Mouse (Mus musculus): Measurements from ENCODE around the gene Fads6.

Gene Fads6

GRCm38 (mm10) chr11:115300745-115301144, 3.3 kb upstream of the Fads6 start:
- no peak for DNase-seq (ENCODE audit: low read depth, low spot score)

DNA sequence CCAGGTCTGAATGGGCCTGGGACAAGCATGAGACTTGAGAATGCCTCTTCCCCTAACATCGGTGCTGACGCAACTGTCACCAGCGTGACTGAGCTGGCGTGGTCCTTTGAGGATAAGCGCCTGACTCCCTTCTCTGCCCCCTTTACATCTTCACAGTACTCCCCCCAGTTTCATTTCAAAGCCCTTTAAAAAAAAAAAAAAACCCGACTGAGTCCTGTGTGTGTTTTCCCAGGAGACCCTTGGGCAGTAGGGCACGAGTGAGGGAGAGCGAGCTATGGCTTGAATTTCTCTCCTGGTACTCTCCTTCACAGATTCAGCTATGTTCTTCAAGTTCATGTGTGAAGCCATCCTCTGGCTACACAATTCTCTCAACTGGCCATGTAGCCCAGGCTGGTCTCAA, 697 bp upstream of the Fads6 start:
- no peak for DNase-seq (ENCODE audit: low read depth, low spot score)

GRCm38 (mm10) chr11:115296471-115297210, 822 bp downstream of the Fads6 start:
- DNase-seq (ENCODE audit: low read depth, low spot score): no peak

DNA sequence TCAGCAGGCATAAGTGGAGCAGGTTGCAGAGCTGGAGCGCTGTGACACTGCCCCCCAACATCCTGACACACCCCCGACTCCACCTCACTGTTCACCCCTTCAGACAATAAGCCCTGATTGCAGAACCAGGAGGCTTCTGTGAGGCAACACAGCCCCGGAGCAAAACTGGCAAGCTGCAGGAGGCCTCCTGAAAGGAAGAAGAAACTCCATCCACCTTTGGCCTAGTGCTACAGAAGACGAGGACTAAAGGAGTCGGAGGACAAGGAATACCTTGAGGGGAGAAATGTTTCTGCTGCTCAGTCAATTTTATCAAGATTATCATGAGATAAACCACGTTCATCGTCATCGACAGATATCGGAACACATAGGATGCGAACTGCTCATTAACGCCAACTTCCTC, 1.5 kb downstream of the Fads6 start:
- DNase-seq (ENCODE audit: low read depth, low spot score): no peak

DNA sequence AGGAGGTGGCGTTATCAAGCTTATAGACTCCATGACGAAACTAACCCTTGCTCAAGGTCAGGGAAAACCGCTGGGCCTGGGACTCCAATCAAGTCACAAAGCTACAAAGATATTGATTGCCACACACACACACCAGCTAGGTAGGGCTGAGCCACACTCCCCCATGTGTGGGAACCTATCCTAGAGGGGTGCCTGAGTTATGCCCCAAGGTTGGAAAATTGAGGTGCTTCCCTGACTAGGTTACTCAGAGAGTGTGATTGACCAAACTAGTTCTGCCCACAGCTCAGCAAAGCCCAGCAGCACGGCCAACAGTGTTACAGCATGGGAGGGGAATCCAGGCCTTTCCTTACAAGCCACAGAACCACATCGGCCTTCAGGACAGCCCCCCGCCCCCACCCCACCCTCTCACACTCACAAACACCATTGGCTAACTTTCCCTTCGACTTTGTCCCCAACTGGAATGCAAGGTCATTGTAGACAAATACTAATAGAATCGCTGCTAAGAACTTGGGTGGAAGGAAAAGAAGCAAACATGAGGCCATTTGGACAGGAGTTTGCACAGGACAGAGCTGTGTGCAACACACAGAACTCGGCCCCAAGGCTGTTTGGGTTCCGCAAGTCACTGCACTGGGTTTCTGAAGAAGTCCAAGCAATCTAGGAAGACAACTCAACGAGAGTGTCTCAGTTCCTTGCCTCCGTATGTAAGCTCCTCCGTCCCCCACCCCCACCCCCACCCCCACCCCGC, 4.7 kb downstream of the Fads6 start:
- peak; percentile 58 for DNase-seq (ENCODE audit: low read depth, low spot score)

DNA sequence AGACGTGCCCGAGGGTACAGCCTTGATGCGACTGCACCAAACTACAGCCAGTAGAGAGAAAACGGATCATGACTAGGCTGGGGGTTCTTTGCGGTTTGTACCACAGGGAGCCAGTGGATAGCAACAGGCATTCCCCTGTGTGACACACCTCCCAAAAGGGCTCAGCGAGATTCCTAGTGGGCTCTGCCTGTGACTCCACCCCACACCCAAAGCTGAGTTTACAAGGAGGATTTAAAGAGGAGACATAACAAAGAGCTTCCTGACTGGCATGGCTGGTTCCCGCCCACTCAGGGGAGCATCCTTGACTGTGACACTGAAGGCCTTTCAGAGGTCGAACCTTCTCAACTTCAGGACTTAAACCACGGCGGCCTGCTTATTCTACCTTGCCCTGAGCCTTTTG, 6.0 kb downstream of the Fads6 start:
- DNase-seq (ENCODE audit: low read depth, low spot score): peak; percentile 69

DNA sequence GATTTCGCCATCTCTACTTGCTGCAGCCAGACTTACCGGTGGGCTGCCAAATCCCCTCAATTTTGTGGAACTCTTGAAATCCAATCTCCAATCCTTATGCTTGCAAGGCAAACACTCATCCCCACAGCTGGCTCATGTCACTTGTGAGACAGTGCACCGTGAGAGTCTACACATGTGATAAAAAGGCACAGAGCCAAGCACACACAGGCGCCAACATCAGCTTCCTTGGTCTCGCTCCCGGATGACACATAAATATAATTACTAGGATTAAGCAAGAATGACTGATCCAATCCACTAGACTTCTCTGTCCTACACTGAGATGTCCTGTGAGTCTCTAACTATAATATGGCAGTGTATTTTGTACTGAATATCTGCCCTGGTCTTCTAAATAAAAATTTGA, 6.5 kb downstream of the Fads6 start:
- DNase-seq (ENCODE audit: low read depth, low spot score): no peak

DNA sequence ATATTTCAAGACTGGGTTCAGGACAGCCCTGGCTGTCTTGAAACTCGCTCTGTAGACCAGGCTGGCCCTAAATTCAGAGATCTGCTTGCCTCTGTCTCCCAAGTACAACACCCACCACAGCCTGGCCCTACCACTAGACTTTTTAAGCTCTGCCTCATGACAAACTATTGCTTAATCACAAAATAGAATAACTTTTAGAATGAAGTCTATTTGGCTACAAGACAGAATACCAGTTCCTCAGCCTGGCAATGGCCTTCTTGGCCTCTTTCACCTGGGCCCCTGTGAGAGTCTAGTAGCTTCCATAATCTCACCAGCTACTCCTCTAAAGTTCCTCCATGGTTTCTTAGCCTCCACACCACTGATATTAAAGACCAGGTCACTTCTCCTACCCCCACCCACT, 7.1 kb downstream of the Fads6 start:
- no peak for DNase-seq (ENCODE audit: low read depth, low spot score)

DNA sequence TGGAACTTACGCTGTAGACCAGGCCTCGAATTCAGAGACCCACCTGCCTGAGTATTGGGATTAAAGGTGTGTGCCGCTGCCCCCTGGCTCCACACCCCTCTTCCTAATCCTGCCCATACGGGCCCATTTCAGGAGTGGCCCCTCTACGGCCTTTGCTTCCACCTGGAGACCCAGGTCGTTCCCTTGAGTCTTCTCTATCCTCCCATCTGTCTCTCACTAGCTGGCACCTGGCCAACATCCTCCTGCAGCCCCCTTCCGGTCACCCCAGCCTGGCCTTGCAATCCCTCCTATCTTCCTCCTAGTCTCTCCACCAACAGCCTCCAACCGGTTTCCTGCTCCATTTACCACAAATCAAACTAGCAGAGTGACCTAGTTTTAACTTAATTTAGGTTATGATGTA, 7.6 kb downstream of the Fads6 start:
- no peak for DNase-seq (ENCODE audit: low read depth, low spot score)

DNA sequence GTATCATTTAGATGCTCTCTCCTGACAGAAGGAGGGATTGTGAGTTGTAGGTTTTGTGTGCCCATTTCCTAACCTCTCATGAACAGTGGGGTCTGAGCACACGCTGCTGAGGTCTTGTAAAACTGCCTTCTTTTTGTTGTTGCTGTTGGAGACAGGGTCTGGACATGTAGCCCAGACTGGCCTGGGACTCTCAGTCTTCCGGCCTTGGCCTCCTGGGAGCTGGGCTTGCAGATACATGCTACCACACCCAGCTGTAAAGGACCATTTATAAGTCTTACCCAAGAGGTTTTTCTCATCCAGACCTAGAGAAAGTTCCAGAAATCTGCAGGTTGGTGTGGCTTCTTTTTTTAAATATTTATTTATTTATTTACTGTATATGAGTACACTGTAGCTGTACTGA, 9.2 kb downstream of the Fads6 start:
- DNase-seq (ENCODE audit: low read depth, low spot score): no peak

DNA sequence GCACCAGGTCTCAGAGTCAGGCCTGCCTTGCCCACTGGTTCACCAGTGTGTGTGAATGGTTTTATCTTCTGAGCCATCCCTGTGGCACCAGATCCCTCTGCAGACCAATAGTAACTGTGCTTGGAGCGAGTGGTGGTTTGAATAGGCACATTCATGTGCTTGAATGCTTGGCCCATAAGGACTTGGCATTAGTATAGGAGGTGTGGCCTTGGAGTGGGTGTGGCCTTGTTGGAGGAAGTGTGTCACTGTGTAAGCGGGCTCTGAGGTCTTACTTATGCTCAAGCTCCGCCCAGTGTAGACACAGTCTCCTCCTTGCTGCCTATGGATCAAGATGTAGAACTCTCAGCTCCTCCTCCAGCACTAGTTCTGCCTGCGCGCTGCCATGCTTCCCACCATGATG, 10.1 kb downstream of the Fads6 start:
- peak; percentile 87 for DNase-seq (ENCODE audit: low read depth, low spot score)

DNA sequence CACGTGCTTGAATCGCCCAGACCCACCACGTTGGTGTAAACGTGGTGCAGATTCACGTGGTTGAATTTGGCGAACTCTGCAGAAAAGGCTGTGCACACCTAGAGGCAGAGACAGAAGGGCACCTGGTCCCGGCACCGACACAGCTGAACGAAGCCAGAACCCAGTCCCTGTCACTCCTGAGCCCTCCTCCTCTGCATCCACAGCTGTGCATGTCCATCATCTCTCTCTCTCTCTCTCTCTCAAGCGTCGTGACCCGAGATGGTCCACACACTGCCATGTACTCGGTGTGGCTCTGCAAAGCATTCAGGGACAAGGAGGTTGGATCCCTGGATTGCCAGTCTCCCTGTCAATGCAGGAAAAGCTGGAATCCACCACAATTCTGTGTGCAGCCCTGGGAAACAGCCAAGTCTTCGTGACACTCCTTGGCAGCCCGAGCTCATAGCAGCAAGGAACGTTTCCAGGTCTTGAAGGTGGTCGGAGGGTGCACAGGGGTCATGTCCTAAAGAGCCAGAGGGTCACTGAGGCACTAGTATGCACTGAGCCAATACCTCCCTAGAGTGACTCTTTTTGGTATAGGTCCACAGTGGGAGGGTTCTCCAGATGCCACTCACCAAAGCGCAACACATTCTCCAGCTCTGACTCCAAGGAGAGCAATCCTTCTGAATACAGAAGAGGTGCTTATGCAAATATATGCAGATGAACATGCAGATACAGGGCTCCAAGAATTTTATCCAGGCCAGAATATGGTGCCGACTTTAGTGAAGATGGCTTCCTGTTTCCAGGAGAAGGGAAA, 11.1 kb downstream of the Fads6 start:
- no peak for DNase-seq (ENCODE audit: low read depth, low spot score)

DNA sequence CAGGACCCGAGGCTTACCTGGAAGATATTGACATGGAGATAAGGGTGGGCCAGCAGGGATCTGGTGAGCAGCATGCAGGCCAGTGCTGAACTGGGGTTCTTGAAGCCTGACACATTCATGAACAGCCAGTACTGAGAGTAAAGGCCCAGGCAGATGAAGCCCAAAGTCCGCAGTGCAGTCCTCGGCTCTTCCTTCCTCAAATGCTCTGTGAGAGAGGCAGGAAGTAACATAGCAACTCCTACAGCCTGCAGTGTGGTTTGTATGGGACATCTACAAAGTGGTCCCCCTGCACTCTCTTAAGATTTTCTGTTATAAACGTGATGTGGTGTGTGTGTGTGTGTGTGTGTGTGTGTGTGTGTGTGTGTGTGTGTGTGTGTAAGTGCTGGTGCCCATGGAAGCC, 12.2 kb downstream of the Fads6 start:
- DNase-seq (ENCODE audit: low read depth, low spot score): no peak

GRCm38 (mm10) chr11:115283891-115284620, 13.4 kb downstream of the Fads6 start:
- DNase-seq (ENCODE audit: low read depth, low spot score): no peak

DNA sequence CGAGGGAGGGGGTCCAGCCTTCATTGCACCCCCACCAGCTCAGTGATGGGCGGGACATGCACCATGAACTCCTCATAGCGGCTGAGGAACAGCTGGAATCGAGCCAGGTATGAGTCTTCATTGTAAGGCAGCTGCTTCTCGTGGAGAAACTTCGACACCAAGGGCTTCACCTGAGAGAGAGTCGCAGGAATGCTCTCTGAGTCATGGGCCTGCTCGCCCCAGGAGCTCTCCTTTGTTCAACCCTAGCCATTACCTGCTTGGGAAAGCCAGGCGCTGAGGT, 14.0 kb downstream of the Fads6 start:
- DNase-seq (ENCODE audit: low read depth, low spot score): no peak

DNA sequence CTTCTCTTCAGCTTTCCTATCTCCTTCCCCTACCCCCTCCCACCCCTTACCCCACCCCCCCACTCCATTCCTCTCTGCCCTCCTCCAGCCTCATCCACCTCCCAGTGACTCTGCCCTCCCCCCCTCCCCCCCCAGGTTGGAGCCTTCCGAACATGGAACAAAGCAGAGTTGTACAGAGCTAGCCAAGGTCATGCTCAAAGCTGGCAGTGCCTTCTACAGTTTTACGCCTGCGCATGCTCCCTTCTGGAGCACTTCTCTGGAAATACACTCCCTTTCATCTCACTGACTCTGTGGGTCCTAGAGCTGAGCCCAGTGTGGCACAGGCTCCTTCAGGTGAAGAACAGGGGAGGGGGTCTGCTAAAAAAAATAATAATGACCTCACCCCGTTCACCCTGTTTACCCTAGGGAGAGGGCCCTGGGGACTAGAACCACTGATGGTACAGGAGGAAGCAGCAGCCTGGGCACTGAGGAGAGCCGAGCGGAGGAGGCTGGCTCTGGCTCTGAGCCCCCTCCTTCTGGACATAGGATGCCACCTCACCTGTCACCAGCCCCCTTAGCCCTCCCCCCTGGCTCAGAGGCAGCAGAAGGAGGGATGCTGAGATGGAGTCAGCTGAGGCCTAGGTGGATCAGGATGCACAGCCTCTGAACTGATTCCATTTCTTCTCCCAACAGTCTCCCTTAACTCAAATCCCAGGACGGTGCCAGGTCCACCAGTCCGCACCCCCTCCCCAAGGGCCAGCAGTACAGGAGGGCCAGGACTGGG, 14.6 kb downstream of the Fads6 start:
- DNase-seq (ENCODE audit: low read depth, low spot score): no peak

GRCm38 (mm10) chr11:115282295-115282694, 15.2 kb downstream of the Fads6 start:
- no peak for DNase-seq (ENCODE audit: low read depth, low spot score)

- peak; percentile 66 for DNase-seq (ENCODE audit: low read depth, low spot score)
Observed at GRCm38 (mm10) chr11:115279726-115280125, 17.7 kb downstream of the Fads6 start.

DNA sequence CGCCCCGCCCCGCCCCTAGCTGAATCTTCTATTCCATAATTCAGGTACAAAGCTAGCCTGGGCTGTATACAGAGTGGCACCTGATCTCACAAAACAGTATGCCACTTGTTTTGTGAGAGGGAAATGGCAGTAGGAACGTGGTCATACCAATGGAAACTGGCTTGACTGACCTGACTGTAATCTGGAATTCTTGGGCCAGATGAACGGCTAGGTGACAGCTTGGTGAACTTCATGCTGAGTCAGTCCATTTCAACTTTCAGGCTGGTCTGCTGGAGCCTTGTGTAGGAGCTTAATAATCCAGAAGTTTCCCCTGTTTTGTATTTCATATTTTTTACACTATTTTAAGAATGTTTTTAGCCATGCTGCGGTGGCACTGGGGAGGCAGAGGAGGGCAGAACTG, 19.3 kb downstream of the Fads6 start:
- no peak for DNase-seq (ENCODE audit: low read depth, low spot score)

GRCm38 (mm10) chr11:115277604-115277975, 19.9 kb downstream of the Fads6 start:
- no peak for DNase-seq (ENCODE audit: low read depth, low spot score)
